Mouse (Mus musculus) cerebellum, postnatal 14 days (tissue): Measurements from ENCODE around the gene Myo1d.

Experiments used
- DNase-seq, 2 experiments: peaks; one replicate each; pipeline ENCODE4 v3.0.0; 2021; ENCODE audit warnings: mixed read lengths in 2 of 2

Gene Myo1d

GRCm38 (mm10) chr11:80499550-80499952, 280.3 kb downstream of the Myo1d start:
- no peak for DNase-seq

GRCm38 (mm10) chr11:80498328-80499070, 281.3 kb downstream of the Myo1d start:
- DNase-seq, result peak in 1 of 2 experiments; percentile 50

- DNase-seq, result no peak
Observed at GRCm38 (mm10) chr11:80497225-80497919, 282.5 kb downstream of the Myo1d start.

GRCm38 (mm10) chr11:80496640-80497039, 283.2 kb downstream of the Myo1d start:
- DNase-seq, result no peak

DNA sequence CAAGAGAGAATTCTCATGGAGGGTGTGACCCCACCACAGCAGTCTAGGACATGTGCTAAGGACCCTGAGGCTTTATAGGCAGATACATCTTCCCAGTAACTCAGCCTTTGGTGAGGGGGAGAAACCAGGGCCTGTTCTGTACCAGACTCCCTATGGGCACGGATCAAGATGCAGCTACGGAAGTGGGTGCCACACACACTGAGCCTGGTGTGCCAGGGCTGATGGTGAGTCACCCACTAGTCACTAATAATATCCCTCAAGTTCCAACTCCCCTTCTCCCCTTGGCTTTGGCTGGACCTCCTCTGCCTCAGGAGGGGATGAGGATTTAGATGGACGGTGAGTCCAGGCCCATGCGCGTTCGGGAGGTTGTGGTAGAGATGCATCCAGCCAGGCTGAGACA, 283.9 kb downstream of the Myo1d start:
- no peak for DNase-seq

- no peak for DNase-seq
Observed at GRCm38 (mm10) chr11:80494852-80495251, 285.0 kb downstream of the Myo1d start.

DNA sequence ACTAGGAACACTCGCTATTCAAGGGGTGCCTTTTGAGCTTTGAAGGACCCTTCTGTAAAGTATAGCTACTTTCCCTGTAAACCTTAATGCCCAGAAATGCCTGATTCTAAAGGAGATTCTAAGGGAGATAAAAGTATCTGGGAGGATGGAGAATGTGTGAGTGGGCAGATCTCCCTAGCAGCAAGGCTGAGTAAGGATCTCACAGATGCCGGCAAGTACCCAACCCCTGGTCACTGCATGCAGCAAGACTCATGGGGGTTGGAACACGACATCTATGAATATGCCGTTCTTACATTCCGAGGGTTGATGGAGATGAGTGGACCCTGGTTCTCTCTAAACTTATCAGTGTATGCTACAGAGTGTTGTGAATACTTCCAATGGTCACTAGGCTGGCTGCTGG, 286.6 kb downstream of the Myo1d start:
- no peak for DNase-seq

DNA sequence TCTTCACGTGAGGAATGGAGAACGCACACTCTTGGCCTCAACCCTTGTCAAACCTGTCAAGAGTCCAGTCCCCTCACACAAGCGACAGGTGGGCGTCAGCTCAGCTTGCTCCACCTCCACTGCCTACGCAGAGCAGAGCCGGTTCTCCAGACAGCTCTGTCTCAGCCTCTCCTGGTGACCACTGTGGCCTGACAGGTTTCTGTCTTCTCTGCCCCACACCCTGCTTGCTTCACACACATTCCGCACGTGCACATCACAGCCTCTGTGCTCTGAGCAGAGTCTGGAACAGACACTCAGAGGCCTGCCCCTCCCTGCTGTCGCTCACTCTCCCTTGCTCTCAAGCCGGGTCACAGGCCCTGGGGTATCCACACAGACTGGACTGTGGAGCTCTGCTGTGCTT, 289.0 kb downstream of the Myo1d start:
- DNase-seq, result peak in 1 of 2 experiments; percentile 14

GRCm38 (mm10) chr11:80489882-80490196, 290.0 kb downstream of the Myo1d start:
- DNase-seq, result no peak

DNA sequence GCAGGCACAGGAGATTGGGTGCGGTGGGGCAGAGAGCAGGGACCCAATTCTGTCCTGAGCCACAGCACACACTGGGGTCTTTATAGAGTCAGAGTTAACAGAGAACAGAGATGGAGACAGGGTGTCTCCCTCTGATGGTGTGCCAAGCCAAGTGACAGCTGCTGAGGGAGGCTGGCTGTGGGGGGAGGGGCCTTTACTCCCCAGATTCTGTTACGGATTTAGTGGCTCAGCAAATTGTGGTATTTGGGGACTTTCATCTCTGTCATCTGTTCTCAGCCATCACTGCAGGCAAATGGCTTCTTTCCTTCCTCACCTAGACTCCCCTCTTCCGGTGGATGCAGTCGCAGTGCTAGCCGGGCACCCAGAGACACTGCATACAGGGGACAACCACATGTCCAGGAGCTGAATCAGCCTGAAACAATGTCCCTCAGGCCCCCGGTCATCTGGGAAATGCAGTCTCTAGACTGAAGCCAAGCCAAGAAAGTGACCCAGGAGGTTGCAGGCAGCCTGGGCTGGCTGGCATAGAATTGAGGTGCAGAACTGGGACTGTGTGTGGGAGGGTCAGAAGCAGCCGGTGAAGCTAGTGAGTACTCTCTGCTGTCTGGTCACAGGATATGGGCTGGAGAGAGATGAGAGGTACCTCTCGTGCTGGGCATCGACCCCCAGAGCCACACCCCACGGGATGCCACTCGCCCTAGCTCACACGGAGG, 290.5 kb downstream of the Myo1d start:
- DNase-seq, result peak; percentile 57 to 71

GRCm38 (mm10) chr11:80487904-80488587, 291.8 kb downstream of the Myo1d start:
- no peak for DNase-seq

- peak; percentile 41 to 61 for DNase-seq
Observed at GRCm38 (mm10) chr11:80485622-80486206, 294.1 kb downstream of the Myo1d start.

DNA sequence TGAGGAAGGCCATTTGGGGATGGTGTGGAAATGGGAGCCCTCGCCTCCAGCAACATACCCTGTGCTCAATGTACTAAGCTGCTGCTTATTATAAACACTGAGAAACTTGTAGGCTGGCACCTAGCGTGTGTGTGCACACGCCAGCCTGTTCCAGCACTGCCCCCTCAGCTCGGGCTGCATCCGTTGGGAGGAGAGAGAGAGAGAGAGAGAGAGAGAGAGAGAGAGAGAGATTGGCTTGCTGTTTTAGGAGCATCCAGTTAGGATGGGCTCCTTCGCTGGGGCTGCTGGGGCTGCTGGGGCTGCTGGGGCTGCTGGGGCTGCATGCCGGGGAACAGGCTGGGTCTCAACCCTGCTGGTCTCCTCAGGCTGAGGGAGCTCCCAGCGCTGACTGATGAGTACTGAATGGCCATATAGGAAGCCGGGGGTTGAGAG, 294.7 kb downstream of the Myo1d start:
- DNase-seq, result no peak

DNA sequence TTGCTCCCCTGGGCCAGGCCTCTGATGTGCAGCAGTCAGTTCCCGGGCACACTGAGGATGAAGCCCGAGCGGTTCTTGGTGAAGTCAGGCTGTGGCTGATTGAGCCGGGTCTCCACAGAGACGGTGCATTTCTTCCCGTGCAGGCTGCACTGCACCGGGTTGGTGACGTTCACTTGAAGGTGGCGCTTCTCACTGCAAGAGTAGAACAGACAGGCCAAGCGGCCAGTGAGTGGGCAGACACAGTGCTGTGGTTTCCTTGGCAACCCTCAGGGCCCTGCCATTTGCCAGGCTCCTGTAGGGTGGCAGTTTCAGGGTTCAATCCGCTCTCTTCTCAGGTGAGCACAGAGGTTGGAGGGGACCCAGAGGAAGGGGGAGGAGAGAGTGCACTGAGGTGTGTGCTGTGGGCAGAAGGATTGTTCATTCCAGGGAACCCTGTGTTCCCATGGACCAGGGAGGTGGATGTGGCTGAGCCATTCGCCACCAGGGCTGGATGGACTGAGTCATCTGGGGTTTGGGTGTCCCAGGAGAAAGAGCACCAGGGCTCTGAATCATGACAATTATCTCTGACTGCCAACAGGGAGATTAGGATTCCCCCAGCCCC, 295.5 kb downstream of the Myo1d start:
- peak; percentile 91 for DNase-seq

GRCm38 (mm10) chr11:80483536-80484067, 296.2 kb downstream of the Myo1d start:
- DNase-seq, result peak in 1 of 2 experiments; percentile 48

DNA sequence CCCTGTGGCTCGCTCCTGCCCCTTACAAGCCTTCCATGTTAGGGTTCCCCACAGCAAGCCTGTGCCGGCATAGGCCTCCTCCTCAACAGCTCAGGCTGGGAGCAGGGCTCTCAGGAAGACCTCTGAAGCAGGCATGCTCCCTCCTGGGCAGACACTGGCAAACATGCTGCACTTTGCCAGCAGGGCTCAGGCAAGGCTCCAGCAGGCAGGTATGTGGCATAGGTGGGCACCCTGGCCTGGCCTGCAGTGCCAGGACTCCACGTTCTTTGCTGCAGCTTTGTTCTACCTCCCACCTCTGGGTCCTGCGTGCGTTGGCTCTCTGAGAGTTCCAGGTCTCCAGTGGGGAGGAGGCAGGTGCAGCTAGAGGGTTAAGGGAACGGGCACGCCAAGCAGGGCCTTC, 296.9 kb downstream of the Myo1d start:
- DNase-seq, result peak in 1 of 2 experiments; percentile 58

DNA sequence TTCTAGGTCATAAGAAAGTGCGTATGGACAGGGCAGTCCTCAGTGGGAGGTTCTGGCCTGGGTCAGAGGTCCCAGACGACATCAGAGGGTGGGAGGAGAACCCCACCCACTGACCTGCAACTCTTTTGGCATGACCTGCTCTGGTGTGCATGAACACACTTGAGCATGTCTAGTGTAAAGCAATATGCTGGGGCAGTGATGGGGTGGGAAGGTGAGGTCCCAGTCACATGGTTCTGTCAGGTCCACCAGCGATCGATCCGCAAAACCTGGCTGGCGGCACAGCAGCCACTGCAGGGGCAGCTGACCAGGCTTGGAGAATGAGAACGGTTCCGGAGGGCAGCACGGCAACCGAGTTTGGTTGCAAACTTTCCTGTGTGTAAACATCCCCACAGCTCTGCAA, 297.5 kb downstream of the Myo1d start:
- peak in 1 of 2 experiments; percentile 35 for DNase-seq

DNA sequence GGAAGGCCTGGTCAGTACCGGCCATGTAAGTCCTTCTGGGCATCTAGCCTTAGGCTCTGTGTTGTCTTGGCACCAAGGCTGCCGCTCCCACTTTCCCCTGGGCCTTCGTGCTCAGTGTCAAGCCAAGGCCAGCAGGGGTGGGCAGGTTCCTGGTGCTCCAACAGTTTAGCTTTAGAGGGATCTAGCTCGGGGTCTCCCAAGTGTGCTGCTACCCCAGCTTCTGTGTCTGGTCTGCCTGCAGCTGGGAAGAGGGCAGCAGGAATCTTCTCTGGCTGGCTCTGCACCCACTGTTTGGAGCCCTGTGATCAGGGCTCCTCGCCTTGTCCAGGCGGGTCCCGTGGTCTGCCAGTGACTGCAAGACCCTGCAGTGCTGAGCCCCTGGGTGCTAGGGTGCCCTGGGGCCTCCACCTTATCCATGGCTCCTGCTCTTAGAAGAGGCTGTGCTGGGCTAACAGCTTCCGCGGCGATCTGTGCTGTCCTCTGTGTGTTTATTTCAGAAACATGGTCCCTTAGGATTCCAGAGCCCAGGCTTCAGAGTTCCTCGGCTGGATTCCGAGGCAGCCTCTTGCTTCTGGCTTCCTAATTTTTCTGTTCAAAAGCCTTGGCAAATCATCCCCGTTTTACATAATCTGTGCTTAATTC, 298.3 kb downstream of the Myo1d start:
- DNase-seq, result peak in 1 of 2 experiments; percentile 50

- peak; percentile 61 to 67 for DNase-seq
Observed at GRCm38 (mm10) chr11:80479906-80480866, 299.6 kb downstream of the Myo1d start.

DNA sequence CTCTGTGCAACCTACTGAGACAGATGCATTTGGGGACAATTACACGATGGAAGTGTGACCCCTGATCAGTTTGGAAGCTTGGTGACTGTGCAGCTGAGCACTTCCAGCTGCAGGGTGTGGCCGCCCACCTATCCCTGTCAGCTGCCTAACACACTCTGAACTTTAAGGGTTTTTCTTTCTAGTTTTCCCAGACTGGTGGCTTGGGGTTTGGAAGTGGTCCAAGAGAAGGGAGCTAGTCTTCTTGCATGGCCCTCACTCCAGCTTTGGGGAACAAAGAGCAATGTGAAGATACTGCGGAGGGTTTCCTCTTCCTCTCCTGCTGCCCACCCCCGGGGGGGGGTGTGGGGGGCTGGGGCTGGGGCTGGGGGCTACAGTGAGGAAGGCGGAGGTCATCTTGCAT, 300.4 kb downstream of the Myo1d start:
- peak; percentile 65 to 68 for DNase-seq
